Mouse (Mus musculus) C2C12 (cell line): Measurements from ENCODE around the gene Slc5a3.

Experiments
- CTCF ChIP-seq: IDR thresholded peaks from one replicate; pipeline ENCODE4 v1.5.1; 2011; ENCODE audit not compliant: control insufficient read depth, insufficient read depth, insufficient read length
- USF1 ChIP-seq: IDR thresholded peaks from one replicate; pipeline ENCODE4 v1.6.1; 2011; ENCODE audit warnings: low read depth, mild to moderate bottlenecking, control low read depth, moderate library complexity

- TF ChIP-seq CTCF: no peak
- TF ChIP-seq USF1: no peak
Observed at GRCm38 (mm10) chr16:92052569-92052968, 5.6 kb upstream of the Slc5a3 start.
